Mouse (Mus musculus): ENCODE measurements at regions not wholly inside any gene's neighbourhood (a gene's known extent, or its start where the extent isn't known, plus 50 kb on each side); places are given as distances from the start of the nearest gene placed in this dataset.

- DNase-seq (ENCODE audit: low spot score) = no peak
These were observed 134.9 kb upstream of the Igfbp3 start for GRCm38 (mm10) chr11:7348601-7349000.

GRCm38 (mm10) chr11:7337826-7338225 lies 124.1 kb upstream of the Igfbp3 start:
- no peak for DNase-seq (ENCODE audit: low spot score)

DNA sequence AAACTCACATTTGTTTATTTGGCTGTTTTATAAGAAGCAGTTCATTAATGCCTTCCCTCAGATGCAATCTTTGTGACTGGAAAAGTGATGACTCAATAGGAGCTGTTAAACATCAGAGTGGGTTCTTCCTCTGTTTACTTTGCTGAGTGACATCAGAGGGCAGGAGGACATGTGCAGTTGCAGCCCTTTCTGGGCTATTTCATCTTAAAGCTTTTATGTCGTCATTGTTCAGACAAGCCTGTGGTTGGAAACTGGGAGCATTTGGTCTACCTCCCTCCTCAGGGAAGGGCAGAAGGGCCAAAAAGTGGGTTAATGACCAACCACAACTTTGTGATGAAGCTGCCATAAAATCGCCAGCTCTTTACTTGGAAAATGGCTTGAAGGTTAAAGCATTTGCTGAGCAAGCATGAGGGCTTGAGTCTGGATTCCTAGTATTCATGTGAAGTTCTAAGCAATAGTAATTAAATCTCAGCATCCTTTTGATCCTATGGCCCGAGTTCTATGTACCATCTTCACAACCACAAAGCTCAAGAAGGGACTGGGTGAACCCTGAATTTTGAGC lies 103.8 kb upstream of the Igfbp3 start:
- DNase-seq (ENCODE audit: low spot score) = no peak

- no peak for DNase-seq (ENCODE audit: low spot score)
These were observed 82.5 kb upstream of the Igfbp3 start for GRCm38 (mm10) chr11:7296252-7296651.

DNA sequence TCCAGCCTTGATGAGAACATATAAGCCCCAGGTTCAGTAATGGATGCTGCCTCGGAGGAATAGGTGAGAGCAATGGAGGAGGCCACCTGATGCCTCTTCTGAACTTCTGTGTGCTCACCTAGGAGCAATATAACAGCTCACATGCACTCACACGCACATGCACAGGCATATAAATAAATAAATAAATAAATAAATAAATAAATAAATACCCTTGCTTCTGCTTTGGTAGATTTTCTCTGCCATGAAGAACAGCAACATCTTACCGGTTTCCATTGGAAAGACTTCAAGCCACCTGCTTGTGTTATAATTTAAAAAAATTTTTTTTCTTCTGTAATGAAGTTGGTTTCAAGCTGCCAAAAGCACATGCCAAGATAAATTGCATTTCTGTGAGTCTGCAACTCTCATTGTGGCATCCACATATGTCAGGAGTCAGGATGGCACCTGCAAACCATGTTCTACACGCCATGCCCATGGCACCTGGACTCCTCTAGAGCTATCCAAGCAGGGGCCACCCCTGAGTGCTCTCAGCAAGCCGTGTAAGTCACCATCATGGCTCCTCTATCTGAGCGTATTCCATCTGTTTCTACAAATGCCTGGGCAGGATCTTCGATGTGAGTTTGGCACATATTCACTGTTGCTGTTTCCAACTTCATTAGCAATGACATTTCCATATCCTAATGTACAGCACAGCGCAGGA lies 75.7 kb upstream of the Igfbp3 start:
- no peak for DNase-seq (ENCODE audit: low spot score)

GRCm38 (mm10) chr11:7284836-7285490 lies 71.2 kb upstream of the Igfbp3 start:
- no peak for DNase-seq (ENCODE audit: low spot score)

- DNase-seq (ENCODE audit: low spot score) = no peak
These were observed 69.3 kb upstream of the Igfbp3 start for GRCm38 (mm10) chr11:7282981-7283380.

GRCm38 (mm10) chr11:7282188-7282587 lies 68.5 kb upstream of the Igfbp3 start:
- no peak for DNase-seq (ENCODE audit: low spot score)

DNA sequence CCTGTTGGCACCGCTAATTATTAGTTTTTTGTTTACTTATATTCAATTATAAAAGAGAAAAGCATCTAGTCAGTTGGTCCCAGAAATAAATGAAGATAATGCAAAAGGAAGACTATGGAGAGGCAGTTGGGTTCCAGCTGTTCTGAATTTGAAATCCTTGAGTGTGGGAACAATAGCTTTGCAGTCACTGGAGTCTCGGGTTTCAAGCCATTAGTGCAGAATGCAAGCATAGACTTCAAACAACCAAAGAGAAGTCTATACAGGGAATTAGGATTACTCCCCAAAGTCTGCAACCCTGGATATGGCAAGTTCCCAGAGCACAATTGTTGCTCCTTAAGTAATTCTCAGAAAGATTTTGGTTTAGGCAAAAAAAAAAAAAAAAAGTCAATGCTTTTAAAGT lies 67.9 kb upstream of the Igfbp3 start:
- DNase-seq (ENCODE audit: low spot score) = no peak

DNA sequence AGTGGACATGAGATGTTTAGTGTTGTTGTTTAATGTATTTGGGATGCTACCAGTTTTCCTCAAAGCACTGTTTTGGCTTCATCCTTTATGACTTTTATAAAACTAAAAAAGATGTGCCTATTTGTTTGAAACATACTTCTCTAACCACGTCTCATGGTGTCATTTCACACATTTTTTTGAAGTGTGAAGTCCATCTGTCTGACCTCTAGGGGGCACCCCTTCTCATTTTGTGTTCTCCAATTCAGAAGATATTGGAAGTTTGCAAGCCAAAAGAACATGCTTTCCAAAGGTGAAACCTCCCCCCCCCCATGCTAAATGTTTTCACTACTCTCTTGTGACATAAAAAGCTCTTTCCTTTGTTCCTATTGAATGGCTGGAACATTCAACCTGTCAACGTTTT lies 66.2 kb upstream of the Igfbp3 start:
- no peak for DNase-seq (ENCODE audit: low spot score)

- DNase-seq (ENCODE audit: low spot score) = no peak
These were observed 58.8 kb upstream of the Igfbp3 start for GRCm38 (mm10) chr11:7272543-7272942.

DNA sequence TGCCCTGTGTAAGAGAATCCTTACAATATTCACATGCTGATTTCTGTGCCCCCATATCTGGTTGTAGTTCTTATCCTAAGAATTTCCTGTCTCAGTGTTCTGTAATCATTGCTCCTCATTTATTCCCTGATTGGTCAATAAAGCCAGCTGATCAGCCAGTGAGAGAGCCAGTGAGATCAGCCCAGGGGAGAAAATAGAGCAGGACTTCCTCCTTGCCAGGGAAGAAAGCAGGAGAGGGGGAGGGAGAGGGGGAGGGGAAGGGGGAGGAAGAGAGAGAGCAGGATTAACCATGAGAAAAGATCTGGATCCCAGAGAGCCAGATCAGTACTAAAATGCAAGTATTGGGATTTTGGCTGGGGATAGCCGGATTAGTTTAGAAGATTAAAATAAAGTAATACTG lies 57.2 kb upstream of the Igfbp3 start:
- no peak for DNase-seq (ENCODE audit: low spot score)

GRCm38 (mm10) chr11:7263971-7264370 lies 50.2 kb upstream of the Igfbp3 start:
- peak; percentile 18 for DNase-seq (ENCODE audit: low spot score)

Data from lung, postnatal 25 days (tissue).